Mouse (Mus musculus) lung, postnatal 0 days (tissue): ENCODE measurements around the gene Gm14295. TPM values are rescaled to one million over a fixed set of nuclear protein-coding genes. Genes with fewer than 3 reads are reported as not detected.
"Not testable (repeated sequence)": the region's sequence is repeated elsewhere in the genome, so short reads cannot be mapped to it uniquely, and the experiment has no call there.

ENCODE experiments used
- ATAC-seq: fragments of 200-750 bp; cut with Nextera tagmentation; 2 replicates; pipeline ENCODE4 v1.8.0; 2017; ENCODE audit warnings: moderate library complexity
- DNase-seq: peaks from one replicate; pipeline ENCODE4 v3.0.0-alpha.2; 2016; ENCODE audit warnings: low spot score
- H3K27ac ChIP-seq: fragments of 300-500 bp; sonication (generic); 2 replicates; pipeline ENCODE4 v1.5.1; 2014; ENCODE audit warnings: antibody characterized with exemption, mild to moderate bottlenecking, low read length, mixed read lengths
- H3K27me3 ChIP-seq: fragments of 300-500 bp; sonication (generic); replicated peaks from 2 replicates; pipeline ENCODE4 v1.6.1; 2014; ENCODE audit warnings: low read length, mixed read lengths; ENCODE audit not compliant: insufficient read depth
- H3K36me3 ChIP-seq: fragments of 300-500 bp; sonication (generic); 2 replicates; pipeline ENCODE4 v1.6.1; 2014; ENCODE audit warnings: low read length, mixed read lengths; ENCODE audit not compliant: insufficient read depth
- H3K4me1 ChIP-seq: fragments of 300-500 bp; sonication (generic); 2 replicates; pipeline ENCODE4 v1.6.1; 2014; ENCODE audit warnings: antibody characterized with exemption, low read depth, low read length, mixed read lengths; ENCODE audit not compliant: insufficient read depth
- H3K4me2 ChIP-seq: fragments of 300-500 bp; sonication (generic); replicated peaks from 2 replicates; pipeline ENCODE4 v1.6.1; 2014; ENCODE audit warnings: low read depth, mild to moderate bottlenecking, low read length, moderate library complexity, mixed read lengths
- H3K4me3 ChIP-seq: fragments of 300-500 bp; sonication (generic); 2 replicates; pipeline ENCODE4 v1.5.1; 2014; ENCODE audit warnings: low read depth, low read length
- H3K9ac ChIP-seq: fragments of 300-500 bp; sonication (generic); replicated peaks from 2 replicates; pipeline ENCODE4 v1.6.1; 2014; ENCODE audit warnings: low read depth, mild to moderate bottlenecking
- H3K9me3 ChIP-seq: fragments of 300-500 bp; sonication (generic); 2 replicates; pipeline ENCODE4 v1.6.1; 2016; ENCODE audit warnings: low read length, mixed read lengths
- WGBS: fragments of 180-500 bp; shearing (Covaris S2); extraction: QIAGEN DNeasy Blood & Tissue Kit; methylation state at CpG from one replicate; pipeline ENCODE4 v1.1.7; 2014; 5-methylcytosine and 5-hydroxymethylcytosine counted together
- polyA plus RNA-seq: library from polyadenylated mRNA; unstranded; fragments of >200 nt; fragmentation: Nextera tagmentation; extraction: Ambion mirVana; gene quantifications from 2 replicates; pipeline ENCODE4 v1.2.1, GENCODE M21; 2015

The Gm14295 gene
- polyA plus RNA-seq: 9.0 and 11.7 TPM in 2 replicates

DNA sequence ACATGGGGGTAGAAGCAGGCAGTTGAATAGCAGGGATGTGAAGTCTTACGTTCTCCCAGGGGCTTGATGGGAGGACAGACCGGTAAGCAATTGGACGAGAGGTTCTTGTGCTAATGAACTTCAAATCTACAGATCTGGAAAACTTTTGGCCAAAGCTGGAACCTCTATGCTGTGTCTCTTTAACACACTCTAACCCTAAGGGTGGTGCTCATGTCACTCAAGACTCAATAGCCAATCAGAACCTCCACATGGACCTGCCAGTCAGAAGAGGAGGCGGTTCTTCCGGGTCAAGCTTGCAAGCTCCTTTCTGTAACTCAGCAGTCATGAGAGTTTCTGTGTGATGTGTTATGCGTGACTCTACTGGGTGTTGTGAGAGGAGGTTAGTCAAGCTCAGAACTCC is at the start of gene Gm14295:
Gm14295 (plus strand) TSS at position 301 of the 400 bp plus-strand sequence.
- peak within 1 kb of the TSS; percentile 40; the same call in 1 of the 2 replicates for H3K4me2 ChIP-seq
- not testable (repeated sequence) for H3K9me3 ChIP-seq, H3K36me3 ChIP-seq, H3K9ac ChIP-seq, H3K27me3 ChIP-seq, ATAC-seq, H3K4me1 ChIP-seq, H3K27ac ChIP-seq, DNase-seq
- WGBS: no CpG with 5 or more reads among the region's 6 CpGs
- H3K4me3 ChIP-seq: peak within 1 kb of the TSS; percentile 27

DNA sequence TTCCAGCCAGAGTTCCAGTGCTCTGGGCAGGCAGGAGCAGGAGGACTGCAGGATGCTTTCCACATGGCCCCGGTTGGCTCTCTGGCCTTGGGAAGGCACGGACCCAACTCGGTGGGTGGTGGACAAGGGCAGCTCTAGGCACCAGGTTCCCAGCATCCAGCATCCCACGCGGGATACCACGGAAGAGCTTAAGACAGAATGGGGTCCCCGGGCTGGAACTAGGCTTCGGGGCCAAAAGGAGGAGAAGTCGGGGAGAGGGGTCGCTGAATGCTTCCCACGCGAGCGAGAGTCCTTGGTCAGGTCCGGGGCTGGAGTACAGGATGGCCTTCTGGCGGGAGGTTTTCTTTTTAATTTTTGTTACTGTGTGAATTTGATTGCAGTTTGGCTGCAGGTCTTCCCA is 373 bp downstream of the Gm14295 start:
- H3K36me3 ChIP-seq, H3K9ac ChIP-seq, H3K4me1 ChIP-seq, DNase-seq, H3K27ac ChIP-seq, ATAC-seq, H3K9me3 ChIP-seq, H3K27me3 ChIP-seq: not testable (repeated sequence)
- H3K4me3 ChIP-seq: peak overlapping the region; percentile 27
- peak overlapping the region; percentile 40; the same call in 1 of the 2 replicates for H3K4me2 ChIP-seq
- 15% methylated on average over 11 of the region's 15 CpGs for WGBS

DNA sequence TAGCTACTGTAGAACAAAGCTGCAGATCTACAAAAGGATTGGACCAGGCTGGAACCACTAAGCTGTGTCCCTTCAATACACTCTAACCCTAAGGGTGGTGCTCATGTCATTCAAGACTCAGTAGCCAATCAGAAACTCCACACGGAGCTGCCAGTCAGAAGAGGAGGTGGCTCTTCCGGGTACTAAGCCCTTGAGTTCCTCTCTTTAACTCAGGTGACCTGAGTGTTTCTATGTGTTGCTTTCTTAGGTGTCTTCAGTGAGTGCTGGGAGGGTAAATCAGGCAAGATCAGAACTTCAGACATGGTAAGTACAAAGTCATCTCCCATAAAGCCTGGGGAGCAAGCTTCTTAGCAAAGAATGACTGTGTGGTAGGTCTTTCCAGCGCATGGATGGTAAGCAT is 32.4 kb downstream of the Gm14295 start, which contains the start of gene Gm14408:
Gm14408 (plus strand) TSS at position 301 of the 400 bp plus-strand sequence.
- H3K9ac ChIP-seq, H3K9me3 ChIP-seq, ATAC-seq, H3K36me3 ChIP-seq, DNase-seq, H3K27me3 ChIP-seq, H3K4me1 ChIP-seq, H3K27ac ChIP-seq, H3K4me3 ChIP-seq, H3K4me2 ChIP-seq: not testable (repeated sequence)
- 80% methylated on average over 1 of the region's 3 CpGs for WGBS

Other genes with a start within 250 kb of the Gm14295 start
- 5.9 and 10.8 TPM in 2 replicates for gene Gm14308, start 162.3 kb upstream of the Gm14295 start, polyA plus RNA-seq
- 4.0 and 4.5 TPM in 2 replicates for gene Zfp973, start 128.1 kb upstream of the Gm14295 start, polyA plus RNA-seq
- 18.7 and 21.5 TPM in 2 replicates for gene Gm14305, start 90.3 kb upstream of the Gm14295 start, polyA plus RNA-seq
- gene Gm14408, start 32.5 kb downstream of the Gm14295 start, polyA plus RNA-seq: not detected in 2 replicates
- 6.1 and 6.5 TPM in 2 replicates for gene Gm14296, start 129.2 kb downstream of the Gm14295 start, polyA plus RNA-seq
- 7.8 and 8.6 TPM in 2 replicates for gene Gm14419, start 202.3 kb downstream of the Gm14295 start, polyA plus RNA-seq